Mouse (Mus musculus): Measurements from ENCODE around the gene Elovl7.

GRCm38 (mm10) chr13:108251106-108251505, 36.9 kb downstream of the Elovl7 start:
- no peak for TF ChIP-seq CTCF (IDR thresholded peaks at IDR 0.05; ENCODE audit: borderline replicate concordance, control insufficient read depth, extremely low read depth, insufficient read depth, low read length, poor library complexity)
- TF ChIP-seq POLR2A (IDR thresholded peaks at IDR 0.05; ENCODE audit: control insufficient read depth, extremely low read depth, insufficient read depth, low read length, poor library complexity), result no peak
